Mouse (Mus musculus) testis, adult 2 months (tissue): Measurements from ENCODE around the gene Btbd9. TPM values are rescaled to one million over a fixed set of nuclear protein-coding genes. Genes with fewer than 3 reads are reported as not detected.

ENCODE experiments used
- H3K27ac ChIP-seq: fragments of 200-500 bp; 2 replicates; pipeline ENCODE4 v1.5.1; 2012; ENCODE audit warnings: low read depth, low read length; ENCODE audit not compliant: control insufficient read depth, insufficient read depth
- H3K27me3 ChIP-seq: fragments of 200-500 bp; 2 replicates; pipeline ENCODE4 v1.6.1; 2012; ENCODE audit warnings: mild to moderate bottlenecking, low read length, moderate library complexity; ENCODE audit not compliant: control insufficient read depth, insufficient read depth
- H3K36me3 ChIP-seq: fragments of 200-500 bp; 2 replicates; pipeline ENCODE4 v1.6.1; 2012; ENCODE audit warnings: mild to moderate bottlenecking, low read length; ENCODE audit not compliant: control insufficient read depth, insufficient read depth
- H3K4me1 ChIP-seq: fragments of 200-500 bp; 2 replicates; pipeline ENCODE4 v1.6.1; 2012; ENCODE audit warnings: low read length; ENCODE audit not compliant: control insufficient read depth, insufficient read depth
- H3K4me3 ChIP-seq: fragments of 200-500 bp; 2 replicates; pipeline ENCODE4 v1.5.1; 2012; ENCODE audit warnings: low read depth, mild to moderate bottlenecking, low read length, moderate library complexity, mixed read lengths; ENCODE audit not compliant: control insufficient read depth
- CTCF ChIP-seq: fragments of 200-500 bp; IDR thresholded peaks from 2 replicates; pipeline ENCODE4 v1.5.1; 2012; ENCODE audit warnings: low read depth, mild to moderate bottlenecking, inconsistent platforms, low read length, moderate library complexity; ENCODE audit not compliant: control insufficient read depth, insufficient read depth, insufficient replicate concordance
- POLR2A ChIP-seq: fragments of 200-500 bp; IDR thresholded peaks from 2 replicates; pipeline ENCODE4 v1.6.1; 2012; ENCODE audit warnings: low read depth, mild to moderate bottlenecking, inconsistent platforms, low read length, moderate library complexity; ENCODE audit not compliant: control insufficient read depth
- polyA plus RNA-seq: library from polyadenylated mRNA; depleted of rRNA; stranded (reverse); fragments of >200 nt; gene quantifications from 2 replicates; pipeline ENCODE4 v1.2.3, GENCODE M21; 2012

Btbd9 gene
- polyA plus RNA-seq, 1 experiment = 87.1 TPM

DNA sequence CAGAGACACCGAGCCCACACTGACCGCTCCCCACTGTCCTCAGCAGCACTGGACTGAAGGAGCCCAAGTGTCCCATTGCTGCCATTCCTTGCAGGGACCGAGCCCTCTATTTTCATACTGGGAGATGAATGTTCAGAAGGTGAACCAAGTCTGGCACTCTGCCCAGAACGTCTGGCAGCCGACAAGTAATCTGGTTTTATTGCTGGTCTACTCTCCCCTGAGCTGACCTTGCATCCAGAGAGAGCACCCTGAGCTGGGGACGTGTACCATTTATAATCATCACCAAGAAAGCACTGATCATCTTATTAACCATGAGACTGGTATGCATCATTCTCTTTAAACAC is 77.9 kb downstream of the Btbd9 start:
- no peaks in the 10 kb centered on the region for H3K27me3 ChIP-seq
- H3K27ac ChIP-seq = no peak overlapping the region

DNA sequence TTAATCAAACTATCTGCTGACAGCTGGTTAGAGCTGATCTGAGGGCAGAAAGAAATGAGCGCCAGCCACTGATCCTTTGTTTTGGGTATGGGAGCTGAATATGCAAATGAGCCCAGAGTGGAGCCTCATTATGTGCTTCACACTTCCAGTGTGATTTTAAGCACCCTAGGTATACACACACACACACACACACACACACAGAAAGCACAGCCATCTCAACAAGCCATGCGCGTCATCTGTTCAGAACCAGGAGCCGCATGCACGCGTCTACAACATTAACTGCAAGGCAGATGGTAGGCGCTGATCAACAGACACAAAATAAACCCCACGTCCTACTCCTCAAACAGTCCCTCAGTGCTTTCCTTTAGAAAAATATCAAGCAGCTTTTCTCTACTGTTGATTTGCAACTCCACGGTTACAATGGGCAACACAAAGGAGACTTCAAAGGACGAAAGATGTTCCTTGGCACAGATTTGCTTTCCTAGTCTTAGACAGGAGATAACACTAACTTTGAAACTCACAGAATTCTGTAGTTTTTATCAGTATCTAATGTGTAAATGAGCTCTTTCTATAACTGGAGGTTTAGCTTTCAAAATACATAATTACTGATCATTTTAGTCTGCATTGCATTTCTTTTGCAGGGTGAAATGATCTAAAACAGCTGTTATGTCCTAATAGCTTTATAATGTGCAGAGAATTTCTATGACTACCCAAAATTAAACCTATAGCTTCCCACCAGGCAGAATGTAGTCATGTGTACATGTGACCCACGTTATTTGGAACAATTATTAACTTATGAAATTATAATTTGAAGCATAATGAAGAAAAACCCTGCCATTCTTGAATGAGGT is 78.5 kb downstream of the Btbd9 start:
- TF ChIP-seq CTCF (no peak), POLR2A (no peak)
- Histone ChIP-seq H3K27ac (no peak overlapping the region), H3K36me3 (no peaks in the 10 kb centered on the region), H3K27me3 (no peaks in the 10 kb centered on the region), H3K4me3 (no peak overlapping the region), H3K4me1 (no peaks in the 10 kb centered on the region)

More for the DNA sequence above, 77.9 kb downstream of the Btbd9 start:
- Histone ChIP-seq H3K4me1 (no peaks in the 10 kb centered on the region), H3K36me3 (no peaks in the 10 kb centered on the region), H3K4me3 (no peak overlapping the region)
- TF ChIP-seq CTCF (no peak), POLR2A (no peak)

DNA sequence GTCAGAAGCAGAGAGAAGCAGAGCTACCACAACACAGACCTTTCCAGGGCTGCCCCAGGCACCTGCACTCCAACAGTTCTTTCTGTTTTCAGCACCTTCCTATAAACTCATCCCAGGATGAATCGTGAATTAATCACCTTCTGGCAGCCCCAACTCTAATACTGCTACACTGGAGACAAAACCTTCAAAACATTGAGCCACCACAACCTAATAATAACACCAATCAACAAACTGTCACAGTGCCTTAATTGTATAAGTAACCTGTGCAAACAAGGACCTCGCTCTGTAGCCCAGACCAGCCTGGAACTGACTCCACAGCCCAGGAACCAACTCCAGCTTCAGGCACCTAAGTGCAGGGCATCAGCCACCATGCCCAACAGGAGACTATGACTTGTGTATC is 80.7 kb downstream of the Btbd9 start:
- H3K27me3 ChIP-seq = no peaks in the 10 kb centered on the region
- H3K36me3 ChIP-seq = no peaks in the 10 kb centered on the region
- peaks cover 2% of the 10 kb centered on the region; the same call in 1 of the 2 replicates for H3K4me1 ChIP-seq
- H3K4me3 ChIP-seq = no peak overlapping the region
- H3K27ac ChIP-seq = no peak overlapping the region
- TF ChIP-seq CTCF (no peak), POLR2A (no peak)

DNA sequence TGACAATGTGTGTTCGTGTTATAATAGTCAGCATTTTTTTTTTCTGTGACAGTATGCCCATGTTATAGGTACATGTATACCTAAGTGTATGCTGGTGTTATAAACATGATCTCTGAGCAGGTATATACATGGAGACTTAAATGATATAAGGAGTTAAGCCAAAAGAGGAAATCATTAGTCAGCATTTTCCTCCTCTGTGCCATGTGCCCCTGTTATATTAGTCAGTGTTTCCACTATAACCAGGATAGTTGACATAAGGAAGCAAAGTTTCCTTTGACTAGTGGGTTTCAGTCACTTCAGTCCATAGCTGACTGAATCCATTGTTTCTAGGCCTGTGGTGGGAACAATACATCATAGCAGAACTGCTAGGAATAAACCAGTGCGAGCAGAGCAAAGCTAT is 81.1 kb downstream of the Btbd9 start:
- Histone ChIP-seq H3K4me3 (no peak overlapping the region), H3K4me1 (peaks cover 2% of the 10 kb centered on the region; the same call in 1 of the 2 replicates), H3K27ac (no peak overlapping the region), H3K36me3 (no peaks in the 10 kb centered on the region), H3K27me3 (no peaks in the 10 kb centered on the region)
- no peak for TF ChIP-seq CTCF
- no peak for TF ChIP-seq POLR2A

DNA sequence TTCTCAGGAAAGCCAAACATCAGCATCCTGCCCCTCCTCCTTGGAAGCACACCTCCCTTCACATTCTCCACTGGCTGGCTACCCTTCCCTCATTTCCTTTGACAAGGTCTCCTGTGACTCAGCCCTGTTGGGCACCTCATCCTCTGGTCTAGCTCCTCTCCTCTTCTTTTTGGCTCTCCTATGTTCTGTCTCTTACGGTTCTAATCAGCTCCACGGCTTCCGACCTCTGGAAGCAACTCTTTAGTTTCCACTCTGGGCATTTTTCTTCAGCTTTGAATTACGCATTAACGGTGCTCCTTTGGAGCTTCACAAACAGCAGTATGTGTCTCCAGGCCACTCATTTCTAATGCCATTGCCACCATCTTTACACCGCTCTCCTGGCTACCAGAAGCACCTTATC is 82.8 kb downstream of the Btbd9 start:
- TF ChIP-seq CTCF (no peak), POLR2A (no peak)
- Histone ChIP-seq H3K4me3 (no peak overlapping the region), H3K36me3 (no peaks in the 10 kb centered on the region), H3K4me1 (peaks cover 2% of the 10 kb centered on the region; the same call in 1 of the 2 replicates), H3K27me3 (no peaks in the 10 kb centered on the region), H3K27ac (no peak overlapping the region)

DNA sequence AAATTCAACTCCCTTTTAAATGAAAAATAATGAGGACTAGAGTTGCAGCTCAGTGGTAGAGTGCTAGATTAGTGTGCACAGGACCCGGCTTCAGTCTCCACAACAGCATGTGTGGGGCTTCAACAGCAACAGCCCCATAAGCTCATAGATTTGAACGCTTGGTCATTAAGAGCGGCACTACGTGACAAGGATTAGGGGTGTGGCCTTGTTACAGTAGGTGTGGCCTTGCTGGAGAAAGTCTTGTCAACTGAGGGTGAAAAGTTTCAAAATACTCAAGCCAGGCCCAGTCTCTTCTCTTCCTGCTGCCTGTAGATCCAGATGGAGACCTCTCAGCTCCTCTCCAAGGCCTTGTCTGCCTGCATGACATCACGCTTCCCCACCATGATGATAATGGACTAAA is 84.1 kb downstream of the Btbd9 start:
- no peak overlapping the region for H3K27ac ChIP-seq
- H3K4me3 ChIP-seq = no peak overlapping the region
- TF ChIP-seq POLR2A = no peak
- no peak for TF ChIP-seq CTCF
- H3K4me1 ChIP-seq = peaks cover 2% of the 10 kb centered on the region; the same call in 1 of the 2 replicates
- no peaks in the 10 kb centered on the region for H3K36me3 ChIP-seq
- H3K27me3 ChIP-seq = no peaks in the 10 kb centered on the region

DNA sequence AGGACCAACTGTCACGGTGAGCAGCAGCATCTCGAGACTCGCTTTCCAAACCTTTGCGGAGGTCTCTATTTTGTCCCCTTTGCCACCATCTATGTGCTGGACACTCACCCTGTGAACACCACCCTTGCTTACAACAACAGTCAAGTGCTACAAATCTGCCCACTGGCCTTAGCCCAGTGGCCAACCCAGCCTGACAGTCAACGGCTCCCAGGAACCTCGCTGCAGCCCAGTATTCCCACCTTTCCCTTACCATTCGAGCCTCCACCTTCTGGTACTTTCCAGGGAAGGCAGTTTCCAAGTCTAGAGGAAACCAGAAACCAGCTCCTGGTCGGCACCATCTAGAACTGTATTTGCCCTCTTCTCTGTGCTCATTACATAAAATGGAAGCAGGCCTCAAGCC is 84.7 kb downstream of the Btbd9 start:
- TF ChIP-seq POLR2A = no peak
- no peak for TF ChIP-seq CTCF
- Histone ChIP-seq H3K27me3 (no peaks in the 10 kb centered on the region), H3K27ac (no peak overlapping the region), H3K36me3 (no peaks in the 10 kb centered on the region), H3K4me1 (peaks cover 2% of the 10 kb centered on the region; the same call in 1 of the 2 replicates), H3K4me3 (peak overlapping the region; percentile 52)
